Mouse (Mus musculus) urinary bladder, postnatal 0 days (tissue): ENCODE measurements around the gene Cts7. TPM values are rescaled to one million over a fixed set of nuclear protein-coding genes. Genes with fewer than 3 reads are reported as not detected.

ENCODE experiments used
- microRNA-seq: library from miRNA; unstranded; fragments of <30 nt; microRNA quantifications from one replicate; pipeline ENCODE4, GENCODE M21; 2016
- polyA plus RNA-seq: library from polyadenylated mRNA; unstranded; fragments of >200 nt; fragmentation: Nextera tagmentation; extraction: Ambion mirVana; gene quantifications from 2 replicates; pipeline ENCODE4 v1.2.1, GENCODE M21; 2015

Gene Cts7
- polyA plus RNA-seq, result not detected in 2 replicates

DNA sequence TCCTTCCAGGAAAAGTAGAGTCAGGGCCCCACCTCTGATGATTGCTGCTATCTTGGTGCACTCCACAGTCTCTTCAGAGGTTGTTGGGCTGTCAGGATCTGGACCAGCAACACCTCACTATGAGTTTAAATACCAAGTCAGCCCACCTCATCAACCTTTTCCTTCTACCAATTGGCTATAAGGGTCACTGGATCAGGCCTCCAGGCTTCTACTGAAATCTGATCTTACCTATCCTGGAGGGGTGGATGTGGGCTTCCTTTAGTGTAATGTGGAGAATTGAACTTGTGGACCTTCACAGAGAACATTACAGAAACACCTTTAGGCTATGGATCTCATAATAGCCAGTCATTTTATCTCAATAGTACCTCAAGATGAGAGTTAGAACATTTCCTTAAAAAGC, at the start of gene Cts7:
Gene Cts7, minus strand, starts transcription at position 101 of the 400 bp plus-strand sequence.

Small RNAs within 50 kb of the gene (microRNA-seq; reads per million reads assigned to microRNA genes)
- gene Gm27704, result not detected

Other genes starting within 250 kb of the Cts7 start
- gene Ctsr, start 193.9 kb downstream of the Cts7 start, polyA plus RNA-seq, result not detected in 2 replicates
- not detected in 2 replicates for gene Cts6, start 154.8 kb downstream of the Cts7 start, polyA plus RNA-seq
- gene Cts8, start 102.8 kb downstream of the Cts7 start, polyA plus RNA-seq, result not detected in 2 replicates
- not detected in 2 replicates for gene Gm49398, start 69.4 kb downstream of the Cts7 start, polyA plus RNA-seq
- gene Ctsm, start 183.6 kb upstream of the Cts7 start, polyA plus RNA-seq, result not detected in 2 replicates
- gene Gm49352, start 210.0 kb upstream of the Cts7 start, polyA plus RNA-seq, result not detected in 2 replicates
- gene Cts3, start 211.9 kb upstream of the Cts7 start, polyA plus RNA-seq, result not detected in 2 replicates